Mouse (Mus musculus) effector memory CD4-positive, alpha-beta T cell, adult 5 months (primary cell): ENCODE measurements around the gene Ifi207. TPM values are rescaled to one million over a fixed set of nuclear protein-coding genes. Genes with fewer than 3 reads are reported as not detected.

Experiments used
- polyA plus RNA-seq: library from polyadenylated mRNA; unstranded; fragments of 100-300 nt; shearing (Covaris generic); gene quantifications from one replicate; pipeline ENCODE4 v1.2.1, GENCODE M21; 2017

The Ifi207 gene
- not detected for polyA plus RNA-seq

GRCm38 (mm10) chr1:173741656-173742055 is at the start of gene Ifi207:
Ifi207 (minus strand) TSS chr1:173741747.

GRCm38 (mm10) chr1:173766848-173767617 is 25.5 kb upstream of the Ifi207 start, which contains the start of gene Ifi204:
Ifi204 (minus strand) TSS chr1:173766943.

DNA sequence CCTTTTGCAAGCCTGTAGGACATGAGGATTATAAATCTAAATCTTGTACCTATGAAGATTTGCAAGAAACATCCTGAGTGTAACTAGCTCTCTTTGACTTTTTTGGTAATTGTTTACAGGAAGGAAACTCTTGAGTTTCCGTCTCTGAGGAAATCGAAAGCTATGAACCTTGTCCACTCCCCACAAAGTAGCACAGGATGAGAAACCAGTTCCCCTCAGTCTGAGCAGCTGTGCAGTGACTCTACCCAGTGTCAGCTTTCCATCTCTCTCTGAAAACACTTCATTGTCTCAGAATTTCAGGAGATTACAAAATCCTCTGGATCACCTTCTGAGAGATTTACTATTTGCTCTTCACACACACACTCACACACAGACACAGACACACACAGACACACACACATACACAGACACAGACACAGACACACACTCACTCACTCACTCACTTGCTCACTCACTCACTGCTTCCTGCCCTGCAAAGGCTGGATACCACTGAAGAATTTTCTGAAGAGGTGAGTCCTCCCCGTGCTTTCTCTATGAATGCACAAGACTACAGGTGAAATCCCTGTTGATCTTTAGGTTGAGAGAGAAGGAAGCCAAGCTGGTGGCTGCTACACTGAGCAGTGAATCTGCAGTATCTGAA is 68.0 kb downstream of the Ifi207 start, which contains the start of gene Ifi208:
Gene Ifi208 (plus strand): TSS at position 218 of the 640 bp plus-strand sequence.

Other genes with a start within 250 kb of the Ifi207 start
- gene Ifi214, start 205.8 kb downstream of the Ifi207 start, polyA plus RNA-seq, result 7.9 TPM
- gene Ifi213, start 142.5 kb downstream of the Ifi207 start, polyA plus RNA-seq, result 65.5 TPM
- 57.2 TPM for gene Ifi209, start 110.8 kb downstream of the Ifi207 start, polyA plus RNA-seq
- gene Ifi208, start 68.1 kb downstream of the Ifi207 start, polyA plus RNA-seq, result 71.3 TPM
- gene Ifi204, start 25.2 kb upstream of the Ifi207 start, polyA plus RNA-seq, result 3.5 TPM
- 13.8 TPM for gene Ifi211, start 171.3 kb upstream of the Ifi207 start, polyA plus RNA-seq
- 468 TPM for gene Mndal, start 200.7 kb upstream of the Ifi207 start, polyA plus RNA-seq
- gene Ifi203, start 200.9 kb upstream of the Ifi207 start, polyA plus RNA-seq, result 258 TPM
- gene Ifi202b, start 241.0 kb upstream of the Ifi207 start, polyA plus RNA-seq, result not detected